Mouse (Mus musculus) hindbrain, embryonic 14.5 days (tissue): ENCODE measurements around the gene Prok1. TPM values are rescaled to one million over a fixed set of nuclear protein-coding genes. Genes with fewer than 3 reads are reported as not detected.

Experiments used
- ATAC-seq: fragments of 200-750 bp; cut with Nextera tagmentation; 2 replicates; pipeline ENCODE4 v1.8.0; 2017; ENCODE audit warnings: moderate number of reproducible peaks, mild to moderate bottlenecking, moderate TSS enrichment, moderate library complexity; ENCODE audit not compliant: low FRiP score
- DNase-seq: peaks from one replicate; pipeline ENCODE4 v3.0.0-alpha.2; 2015; ENCODE audit warnings: low spot score
- H3K27ac ChIP-seq: fragments of 300-500 bp; sonication (generic); 2 replicates; pipeline ENCODE4 v1.5.1; 2014; ENCODE audit warnings: mild to moderate bottlenecking, moderate library complexity
- H3K27me3 ChIP-seq: fragments of 300-500 bp; sonication (generic); 2 replicates; pipeline ENCODE4 v1.6.1; 2014; ENCODE audit warnings: mild to moderate bottlenecking, low read length, mixed read lengths; ENCODE audit not compliant: control insufficient read depth, insufficient read depth
- H3K36me3 ChIP-seq: fragments of 300-500 bp; sonication (generic); replicated peaks from 2 replicates; pipeline ENCODE4 v1.6.1; 2014; ENCODE audit not compliant: control insufficient read depth, insufficient read depth
- H3K4me1 ChIP-seq: fragments of 300-500 bp; sonication (generic); replicated peaks from 2 replicates; pipeline ENCODE4 v1.6.1; 2014; ENCODE audit warnings: antibody characterized with exemption, low read length, mixed read lengths; ENCODE audit not compliant: control insufficient read depth, insufficient read depth
- H3K4me2 ChIP-seq: fragments of 300-500 bp; sonication (generic); replicated peaks from 2 replicates; pipeline ENCODE4 v1.6.1; 2014; ENCODE audit warnings: mild to moderate bottlenecking, moderate library complexity
- H3K4me3 ChIP-seq: fragments of 300-500 bp; sonication (generic); replicated peaks from 2 replicates; pipeline ENCODE4 v1.5.1; 2014; ENCODE audit warnings: mild to moderate bottlenecking, low read length
- H3K9ac ChIP-seq: fragments of 300-500 bp; sonication (generic); 2 replicates; pipeline ENCODE4 v1.6.1; 2014
- H3K9me3 ChIP-seq: fragments of 300-500 bp; sonication (generic); 2 replicates; pipeline ENCODE4 v1.6.1; 2016; ENCODE audit warnings: low read length; ENCODE audit not compliant: control insufficient read depth
- WGBS: fragments of 180-500 bp; shearing (Covaris S2); extraction: QIAGEN DNeasy Blood & Tissue Kit; methylation state at CpG from one replicate; pipeline ENCODE4 v1.1.7; 2014; 5-methylcytosine and 5-hydroxymethylcytosine counted together
- polyA plus RNA-seq: library from polyadenylated mRNA; unstranded; fragments of >200 nt; fragmentation: Nextera tagmentation; extraction: Ambion mirVana; gene quantifications from 2 replicates; pipeline ENCODE4 v1.2.1, GENCODE M21; 2014

Prok1 gene
- polyA plus RNA-seq, 1 experiment from 2014 or later = 0.23 TPM

DNA sequence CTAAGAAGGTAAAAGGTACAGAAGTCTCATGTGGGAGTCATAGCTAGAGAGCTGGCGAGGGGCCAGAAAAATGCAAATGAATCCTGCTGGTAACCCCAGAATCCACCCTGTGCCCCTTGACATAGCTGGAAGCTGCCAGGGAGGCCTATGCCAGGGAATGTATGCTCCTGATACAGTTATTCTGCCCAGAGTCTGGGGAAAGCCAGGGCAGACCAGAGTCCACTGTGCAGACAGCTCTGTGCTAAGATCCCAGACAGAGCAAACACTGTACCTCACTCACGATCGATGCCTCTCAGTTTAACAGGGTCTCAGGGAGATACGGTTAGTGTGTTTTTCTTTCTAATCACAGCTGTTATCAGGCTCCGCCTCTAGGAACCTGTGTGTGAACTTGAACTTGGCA, 9.7 kb downstream of the Prok1 start:
- H3K4me2 ChIP-seq = no peak overlapping the region
- ATAC-seq (no peak), DNase-seq (no peak)
- no peaks in the 10 kb centered on the region for H3K27me3 ChIP-seq
- no peaks in the 10 kb centered on the region for H3K4me1 ChIP-seq
- 81% methylated on average over 5 of the region's 5 CpGs for WGBS
- H3K9ac ChIP-seq = no peak overlapping the region
- no peak overlapping the region for H3K4me3 ChIP-seq
- H3K27ac ChIP-seq = no peak overlapping the region
- H3K9me3 ChIP-seq = no peaks in the 10 kb centered on the region
- H3K36me3 ChIP-seq = no peaks in the 10 kb centered on the region

DNA sequence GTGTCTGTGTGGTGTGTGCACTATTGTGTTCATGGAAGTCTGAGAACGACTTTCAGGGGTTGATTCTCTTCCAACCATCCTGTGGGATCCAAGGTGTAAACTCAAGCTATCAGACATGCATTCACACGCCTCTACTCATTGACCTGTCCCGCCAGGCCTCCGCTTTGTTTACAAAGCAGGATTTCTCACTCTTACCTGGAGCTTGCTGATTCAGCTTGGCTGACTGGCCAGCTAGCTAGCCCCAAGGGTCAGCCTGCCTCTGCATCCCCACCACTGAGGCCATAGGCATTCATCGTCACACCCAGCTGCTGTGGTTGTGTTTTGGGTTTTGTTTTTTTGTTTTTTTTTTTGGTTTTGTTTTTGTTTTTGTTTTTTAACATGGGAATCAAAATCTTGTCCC, 10.3 kb downstream of the Prok1 start:
- WGBS = 86% methylated on average over 5 of the region's 5 CpGs

DNA sequence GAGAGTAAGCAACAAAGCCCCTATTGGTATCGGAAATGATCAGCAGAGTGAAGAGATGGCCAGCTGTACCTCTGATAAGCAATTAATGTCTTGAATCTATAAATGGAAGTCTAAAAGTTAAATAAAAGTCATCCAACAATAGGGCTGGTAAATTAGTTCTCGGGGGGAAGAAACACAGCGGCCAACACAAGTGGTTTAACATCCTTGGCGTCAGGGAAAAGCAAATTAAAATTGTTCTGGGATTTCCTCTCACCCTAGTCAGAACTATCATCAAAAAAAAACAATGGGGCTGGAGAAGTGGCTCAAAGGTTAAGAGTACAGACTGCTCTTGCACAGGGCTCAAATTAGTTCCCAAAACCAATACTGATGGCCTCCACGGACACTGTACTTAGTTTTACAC, 13.7 kb downstream of the Prok1 start:
- no peaks in the 10 kb centered on the region for H3K9me3 ChIP-seq
- no peak overlapping the region for H3K4me2 ChIP-seq
- no peaks in the 10 kb centered on the region for H3K27me3 ChIP-seq
- no peak for DNase-seq
- H3K36me3 ChIP-seq = no peaks in the 10 kb centered on the region
- no peak overlapping the region for H3K27ac ChIP-seq
- no peak for ATAC-seq
- no peak overlapping the region for H3K4me3 ChIP-seq
- no peak overlapping the region for H3K9ac ChIP-seq
- no peaks in the 10 kb centered on the region for H3K4me1 ChIP-seq
- 92% methylated on average over 5 of the region's 5 CpGs for WGBS

More for the DNA sequence above, 10.3 kb downstream of the Prok1 start:
- H3K27me3 ChIP-seq = no peaks in the 10 kb centered on the region
- H3K4me2 ChIP-seq = no peak overlapping the region
- H3K4me3 ChIP-seq = no peak overlapping the region
- no peak overlapping the region for H3K27ac ChIP-seq
- H3K36me3 ChIP-seq = no peaks in the 10 kb centered on the region
- DNase-seq (no peak), ATAC-seq (no peak)
- H3K9me3 ChIP-seq = no peaks in the 10 kb centered on the region
- no peaks in the 10 kb centered on the region for H3K4me1 ChIP-seq
- no peak overlapping the region for H3K9ac ChIP-seq

DNA sequence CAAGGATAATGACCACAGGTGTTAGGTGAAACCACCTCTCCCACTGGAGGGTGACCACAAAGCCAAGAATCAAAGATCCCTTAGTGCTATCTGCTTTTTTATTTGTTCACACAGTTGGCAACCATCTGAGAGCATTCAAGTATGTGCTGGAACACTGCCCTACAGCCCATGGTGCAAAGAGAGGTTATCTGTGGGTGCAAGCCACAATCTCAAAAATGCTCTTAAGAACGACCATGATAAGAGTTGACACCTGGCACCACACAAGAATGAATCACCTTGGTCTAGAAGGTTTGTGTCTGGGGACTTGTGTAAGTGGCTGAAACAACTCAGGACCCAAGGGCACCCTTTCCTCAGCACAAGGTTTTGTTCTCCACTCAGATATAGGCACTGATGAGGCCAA, 16.3 kb downstream of the Prok1 start:
- ATAC-seq = no peak

DNA sequence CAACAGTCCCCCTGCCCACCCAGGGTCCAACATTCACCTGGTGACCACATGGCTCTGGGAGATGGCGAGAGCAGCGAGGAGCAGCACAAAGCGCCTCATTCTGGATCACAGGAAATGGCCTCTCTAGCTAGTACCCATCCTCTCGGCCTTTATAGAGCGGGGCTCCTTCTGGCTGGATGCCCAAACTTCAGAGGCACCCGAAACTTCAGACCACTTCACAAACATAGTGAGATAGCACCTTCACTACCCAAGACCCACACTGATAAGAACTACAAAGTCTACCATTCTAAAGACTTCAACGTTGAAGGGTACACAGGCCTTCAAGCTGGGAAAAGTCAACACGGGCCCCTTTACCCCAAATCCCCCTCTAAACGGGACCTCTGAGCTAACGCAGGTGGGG, 17.9 kb downstream of the Prok1 start, which contains the start of gene Cym:
Cym (minus strand) TSS at position 125 of the 400 bp plus-strand sequence.
- DNase-seq (no peak), ATAC-seq (no peak)
- H3K9me3 ChIP-seq = no peaks in the 10 kb centered on the region
- no peak within 1 kb of the TSS for H3K4me2 ChIP-seq
- no peak within 1 kb of the TSS for H3K9ac ChIP-seq
- no peaks in the 10 kb centered on the region for H3K27me3 ChIP-seq
- WGBS = 89% methylated on average over 10 of the region's 10 CpGs
- H3K27ac ChIP-seq = no peak within 1 kb of the TSS
- H3K4me1 ChIP-seq = no peaks in the 10 kb centered on the region
- H3K4me3 ChIP-seq = no peak within 1 kb of the TSS
- no peaks in the 10 kb centered on the region for H3K36me3 ChIP-seq

More for the DNA sequence above, 16.3 kb downstream of the Prok1 start:
- H3K36me3 ChIP-seq = no peaks in the 10 kb centered on the region
- no peak overlapping the region for H3K27ac ChIP-seq
- no peaks in the 10 kb centered on the region for H3K9me3 ChIP-seq
- 76% methylated on average over 1 of the region's 1 CpGs for WGBS
- no peaks in the 10 kb centered on the region for H3K4me1 ChIP-seq
- no peak overlapping the region for H3K4me3 ChIP-seq
- DNase-seq = no peak
- no peak overlapping the region for H3K4me2 ChIP-seq
- H3K9ac ChIP-seq = no peak overlapping the region
- H3K27me3 ChIP-seq = no peaks in the 10 kb centered on the region

DNA sequence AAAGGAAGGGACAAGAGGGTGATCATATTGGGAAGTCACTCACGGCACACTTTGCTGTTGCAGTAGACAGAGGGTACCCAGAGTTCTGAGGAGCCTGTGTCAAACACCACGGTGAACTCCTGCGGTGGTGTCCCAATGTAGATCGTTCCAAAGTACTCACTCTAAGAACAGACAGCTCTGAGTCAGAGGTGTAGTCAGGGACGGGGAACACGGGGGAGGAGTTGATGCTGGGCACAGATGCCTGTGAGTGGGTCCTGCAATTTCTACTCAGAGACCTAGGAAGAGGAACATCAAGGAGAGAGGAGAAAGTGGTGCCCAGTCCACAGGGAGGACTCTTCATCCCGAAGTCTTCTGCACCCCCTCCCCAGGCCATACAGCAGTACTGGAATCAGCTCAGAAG, 20.9 kb downstream of the Prok1 start:
- Histone ChIP-seq H3K27me3 (no peaks in the 10 kb centered on the region), H3K9ac (no peak overlapping the region), H3K4me2 (no peak overlapping the region), H3K9me3 (no peaks in the 10 kb centered on the region), H3K36me3 (no peaks in the 10 kb centered on the region), H3K27ac (no peak overlapping the region), H3K4me1 (no peaks in the 10 kb centered on the region), H3K4me3 (no peak overlapping the region)
- WGBS = 91% methylated on average over 7 of the region's 7 CpGs
- no peak for DNase-seq
- no peak for ATAC-seq

DNA sequence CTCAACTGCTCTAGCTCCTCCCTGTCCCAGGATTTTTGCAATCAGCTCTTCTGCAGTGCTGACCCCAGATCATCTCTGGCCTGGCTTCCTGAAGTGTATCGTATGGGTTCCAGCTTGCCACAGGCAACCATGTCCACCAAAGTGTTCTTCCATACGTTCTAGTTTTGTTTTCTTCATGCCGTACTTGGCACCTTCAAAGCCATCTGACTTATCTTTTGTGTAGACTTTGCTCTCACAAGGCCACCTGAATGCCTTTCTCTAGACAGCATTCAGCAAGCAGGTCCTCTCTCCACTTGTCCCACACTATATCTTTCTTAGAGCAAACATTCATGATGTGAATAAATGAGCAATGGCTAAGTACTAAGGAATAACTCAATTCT, 22.4 kb downstream of the Prok1 start:
- Histone ChIP-seq H3K27ac (no peak overlapping the region), H3K4me3 (no peak overlapping the region), H3K9ac (no peak overlapping the region), H3K36me3 (no peaks in the 10 kb centered on the region), H3K4me1 (no peaks in the 10 kb centered on the region), H3K27me3 (no peaks in the 10 kb centered on the region), H3K4me2 (no peak overlapping the region), H3K9me3 (no peaks in the 10 kb centered on the region)
- DNase-seq (no peak), ATAC-seq (no peak)
- 93% methylated on average over 3 of the region's 3 CpGs for WGBS

DNA sequence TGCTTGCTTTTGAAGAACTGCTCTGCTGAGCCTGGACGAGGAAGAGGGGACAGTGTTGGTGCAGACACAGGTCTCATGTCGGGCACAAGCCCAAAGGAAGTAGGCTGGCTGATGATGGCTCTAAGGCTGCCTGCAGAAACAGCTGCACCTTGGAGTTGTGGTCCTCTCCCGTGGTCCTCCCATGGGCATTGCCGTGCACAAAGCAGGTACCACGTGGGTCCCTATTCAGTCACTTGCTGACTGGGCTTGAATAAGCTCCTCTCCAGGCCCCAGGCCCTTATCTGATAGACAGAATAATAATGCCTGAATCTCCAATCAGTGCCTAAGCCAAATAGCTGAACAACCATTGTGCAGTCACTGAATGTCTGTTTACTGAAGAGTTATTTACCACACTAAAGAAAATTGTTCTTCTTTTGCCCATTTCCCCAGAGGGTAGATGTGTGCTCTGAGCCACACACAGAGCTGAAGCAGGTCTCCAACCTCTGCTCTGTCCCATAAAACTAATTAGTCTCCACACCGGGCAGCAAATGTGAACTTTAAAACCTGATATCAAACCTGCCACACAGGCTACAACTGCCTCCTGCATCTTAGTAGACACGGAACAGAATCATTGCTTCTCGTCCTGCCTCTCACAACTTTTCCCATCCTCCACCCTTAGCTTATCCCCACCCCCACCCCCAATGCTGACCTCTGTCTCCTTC, 23.0 kb downstream of the Prok1 start:
- no peak overlapping the region for H3K4me3 ChIP-seq
- H3K9me3 ChIP-seq = no peaks in the 10 kb centered on the region
- no peaks in the 10 kb centered on the region for H3K4me1 ChIP-seq
- ATAC-seq (no peak), DNase-seq (no peak)
- no peaks in the 10 kb centered on the region for H3K36me3 ChIP-seq
- no peak overlapping the region for H3K4me2 ChIP-seq
- 69% methylated on average over 8 of the region's 8 CpGs for WGBS
- H3K27me3 ChIP-seq = no peaks in the 10 kb centered on the region
- H3K9ac ChIP-seq = no peak overlapping the region
- no peak overlapping the region for H3K27ac ChIP-seq

DNA sequence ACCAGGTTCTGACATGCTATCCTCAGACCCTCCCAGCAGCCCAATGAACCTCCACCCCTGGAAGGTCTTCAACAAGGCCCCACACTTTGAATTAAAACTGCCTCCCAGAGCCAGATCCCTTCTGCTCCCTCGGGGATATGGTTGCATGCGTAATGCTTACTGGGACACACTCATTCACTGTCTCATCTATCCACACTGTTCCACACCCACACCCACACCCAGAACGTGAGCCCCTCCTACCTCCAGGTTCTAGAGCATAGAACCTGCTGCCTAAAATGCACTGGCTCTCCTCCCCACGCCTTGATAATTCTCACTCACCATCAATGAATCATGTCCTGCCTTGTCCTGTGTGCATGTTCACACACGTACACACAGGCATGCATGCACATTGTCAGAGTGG, 24.9 kb downstream of the Prok1 start:
- H3K9me3 ChIP-seq = no peaks in the 10 kb centered on the region
- DNase-seq (no peak), ATAC-seq (no peak)
- H3K4me2 ChIP-seq = no peak overlapping the region
- 85% methylated on average over 5 of the region's 5 CpGs for WGBS
- H3K4me3 ChIP-seq = no peak overlapping the region
- H3K4me1 ChIP-seq = no peaks in the 10 kb centered on the region
- no peaks in the 10 kb centered on the region for H3K36me3 ChIP-seq
- no peak overlapping the region for H3K9ac ChIP-seq
- H3K27me3 ChIP-seq = no peaks in the 10 kb centered on the region
- no peak overlapping the region for H3K27ac ChIP-seq
